Mouse (Mus musculus): ENCODE measurements around the gene Tbc1d22a. TPM values are rescaled to one million over a fixed set of nuclear protein-coding genes. Genes with fewer than 3 reads are reported as not detected.

Gene Tbc1d22a
- polyA plus RNA-seq, 1 experiment from 2014 or later, result 16.6 TPM

DNA sequence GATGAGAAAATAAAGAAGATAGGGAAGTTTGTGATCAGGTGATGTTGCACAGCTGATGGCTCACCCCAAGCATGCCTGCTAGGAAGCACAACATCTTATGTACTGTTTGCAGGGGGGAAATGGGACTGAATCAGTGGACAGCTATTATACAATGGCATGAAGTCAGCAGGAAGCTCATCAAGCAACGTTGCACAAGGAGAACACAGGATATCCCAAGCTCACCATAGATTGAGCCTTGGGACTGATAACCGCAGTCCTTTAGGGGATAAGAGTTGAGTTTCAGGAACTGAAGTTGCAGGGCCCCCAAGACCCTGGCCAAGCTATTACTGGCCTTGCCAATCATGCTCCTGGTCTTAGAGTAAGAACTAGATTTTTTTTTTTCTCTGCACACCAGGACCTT lies 141.6 kb downstream of the Tbc1d22a start:
- H3K27ac ChIP-seq (ENCODE audit: low read length), result no peak overlapping the region
- ATAC-seq (ENCODE audit: low FRiP score, low TSS enrichment), result no peak
- no peak overlapping the region for H3K4me3 ChIP-seq (ENCODE audit: low read length)
- 80% methylated on average over 2 of the region's 2 CpGs for WGBS
- H3K9ac ChIP-seq (replicated peaks; ENCODE audit: low read length), result no peak overlapping the region
- no peaks in the 10 kb centered on the region for H3K27me3 ChIP-seq (ENCODE audit: insufficient read depth, low read length)
- H3K4me1 ChIP-seq (ENCODE audit: insufficient read depth, low read length), result no peaks in the 10 kb centered on the region
- no peak overlapping the region for H3K4me2 ChIP-seq (replicated peaks; ENCODE audit: low read depth, low read length)
- H3K9me3 ChIP-seq (ENCODE audit: low read length), result no peaks in the 10 kb centered on the region
- H3K36me3 ChIP-seq (ENCODE audit: insufficient read depth, low read length), result no peaks in the 10 kb centered on the region

DNA sequence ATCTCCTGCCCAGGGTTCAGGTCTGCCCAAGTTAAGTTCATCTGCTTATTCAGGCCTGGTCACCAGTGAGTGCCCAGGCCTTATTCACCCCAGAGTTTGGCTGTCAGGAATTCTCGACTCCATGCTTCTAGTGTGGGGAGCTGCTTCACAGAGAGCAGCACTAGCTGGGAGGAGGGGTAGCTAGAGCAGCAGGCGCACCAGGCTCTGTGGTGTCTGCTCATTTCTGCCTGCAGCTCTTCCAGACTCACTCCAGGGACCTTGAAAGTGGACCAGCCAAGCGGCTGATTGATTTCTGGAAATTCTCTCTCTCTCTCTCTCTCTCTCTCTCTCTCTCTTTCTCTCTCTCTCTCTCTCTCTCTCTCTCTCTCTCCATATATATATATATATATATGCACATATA lies 146.1 kb downstream of the Tbc1d22a start:
- H3K27ac ChIP-seq (ENCODE audit: low read length), result no peak overlapping the region
- H3K9me3 ChIP-seq (ENCODE audit: low read length), result no peaks in the 10 kb centered on the region
- no peaks in the 10 kb centered on the region for H3K36me3 ChIP-seq (ENCODE audit: insufficient read depth, low read length)
- WGBS, result 67% methylated on average over 3 of the region's 3 CpGs
- no peak for ATAC-seq (ENCODE audit: low FRiP score, low TSS enrichment)
- no peaks in the 10 kb centered on the region for H3K27me3 ChIP-seq (ENCODE audit: insufficient read depth, low read length)
- no peak overlapping the region for H3K4me2 ChIP-seq (replicated peaks; ENCODE audit: low read depth, low read length)
- no peak overlapping the region for H3K9ac ChIP-seq (replicated peaks; ENCODE audit: low read length)
- no peak overlapping the region for H3K4me3 ChIP-seq (ENCODE audit: low read length)
- no peaks in the 10 kb centered on the region for H3K4me1 ChIP-seq (ENCODE audit: insufficient read depth, low read length)

DNA sequence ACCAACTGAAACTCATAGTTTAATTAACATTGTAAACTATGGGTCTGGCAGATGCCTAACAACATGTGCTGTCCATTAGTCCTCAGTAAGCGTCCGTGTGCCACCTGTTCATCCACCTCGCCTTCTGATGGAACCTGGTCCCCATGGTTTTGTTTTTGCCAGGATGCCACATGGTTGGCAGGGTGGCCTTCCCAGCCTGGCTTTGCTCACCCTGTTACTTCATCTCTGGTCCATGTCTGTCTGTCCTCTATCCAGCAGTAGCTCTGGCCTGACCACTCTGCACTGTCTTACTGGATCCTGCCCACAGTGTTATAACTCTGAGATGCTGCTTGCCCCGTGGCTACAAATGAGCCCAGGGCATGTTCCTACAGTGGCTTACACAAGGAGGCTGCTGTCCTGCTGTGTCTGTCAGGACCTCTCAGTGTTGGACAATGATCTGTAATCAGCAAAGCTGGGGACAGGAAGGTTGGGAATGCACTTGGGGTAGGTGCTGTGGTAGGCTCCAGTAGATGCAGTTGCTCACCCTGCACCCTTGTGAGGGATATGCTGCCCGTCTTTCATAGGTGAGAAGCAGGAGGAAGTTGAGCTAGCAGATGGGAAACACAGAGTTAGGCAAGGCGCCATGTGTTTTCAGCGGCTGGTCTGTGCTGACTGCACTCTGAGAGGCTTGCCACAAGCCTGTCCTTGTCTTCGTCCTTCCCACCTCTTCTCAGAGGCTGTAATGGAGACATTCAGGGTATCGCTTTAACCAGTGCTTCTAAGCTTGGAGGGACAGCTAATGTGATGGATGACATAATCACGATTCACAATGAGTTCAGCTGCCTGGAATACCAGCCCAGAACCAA lies 148.3 kb downstream of the Tbc1d22a start:
- H3K9ac ChIP-seq (replicated peaks; ENCODE audit: low read length), result no peak overlapping the region
- no peak overlapping the region for H3K4me2 ChIP-seq (replicated peaks; ENCODE audit: low read depth, low read length)
- no peaks in the 10 kb centered on the region for H3K4me1 ChIP-seq (ENCODE audit: insufficient read depth, low read length)
- H3K36me3 ChIP-seq (ENCODE audit: insufficient read depth, low read length), result no peaks in the 10 kb centered on the region
- no peaks in the 10 kb centered on the region for H3K9me3 ChIP-seq (ENCODE audit: low read length)
- H3K27ac ChIP-seq (ENCODE audit: low read length), result no peak overlapping the region
- WGBS, result 76% methylated on average over 10 of the region's 10 CpGs
- no peak overlapping the region for H3K4me3 ChIP-seq (ENCODE audit: low read length)
- H3K27me3 ChIP-seq (ENCODE audit: insufficient read depth, low read length), result no peaks in the 10 kb centered on the region
- no peak for ATAC-seq (ENCODE audit: low FRiP score, low TSS enrichment)

DNA sequence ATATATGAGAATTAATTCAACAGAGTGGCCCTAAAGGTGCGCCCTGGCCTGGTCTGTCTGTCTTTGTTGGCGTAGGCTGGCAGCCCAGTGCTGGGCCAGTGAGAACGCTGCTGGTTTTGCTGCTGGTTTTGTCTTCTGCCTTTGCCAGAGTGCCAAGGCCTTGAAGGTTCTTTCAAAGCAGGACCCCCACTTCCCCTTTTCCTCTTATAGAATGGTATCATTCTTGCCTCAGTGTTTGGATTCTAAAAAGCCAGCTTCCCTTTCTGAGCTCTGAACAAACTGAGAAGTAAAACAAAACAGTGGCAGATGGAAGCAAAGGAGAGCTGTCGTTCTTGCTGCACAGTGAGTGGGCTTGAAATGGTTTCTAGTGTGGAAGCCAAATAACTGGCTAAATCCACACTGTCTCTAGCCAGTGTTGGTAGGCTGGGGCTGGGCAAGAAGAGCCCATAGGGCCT lies 149.6 kb downstream of the Tbc1d22a start:
- H3K27ac ChIP-seq (ENCODE audit: low read length), result no peak overlapping the region
- no peaks in the 10 kb centered on the region for H3K36me3 ChIP-seq (ENCODE audit: insufficient read depth, low read length)
- no peak overlapping the region for H3K4me3 ChIP-seq (ENCODE audit: low read length)
- no peaks in the 10 kb centered on the region for H3K4me1 ChIP-seq (ENCODE audit: insufficient read depth, low read length)
- H3K4me2 ChIP-seq (replicated peaks; ENCODE audit: low read depth, low read length), result no peak overlapping the region
- WGBS, result 78% methylated on average over 4 of the region's 4 CpGs
- no peaks in the 10 kb centered on the region for H3K9me3 ChIP-seq (ENCODE audit: low read length)
- no peak overlapping the region for H3K9ac ChIP-seq (replicated peaks; ENCODE audit: low read length)
- no peak for ATAC-seq (ENCODE audit: low FRiP score, low TSS enrichment)
- no peaks in the 10 kb centered on the region for H3K27me3 ChIP-seq (ENCODE audit: insufficient read depth, low read length)

DNA sequence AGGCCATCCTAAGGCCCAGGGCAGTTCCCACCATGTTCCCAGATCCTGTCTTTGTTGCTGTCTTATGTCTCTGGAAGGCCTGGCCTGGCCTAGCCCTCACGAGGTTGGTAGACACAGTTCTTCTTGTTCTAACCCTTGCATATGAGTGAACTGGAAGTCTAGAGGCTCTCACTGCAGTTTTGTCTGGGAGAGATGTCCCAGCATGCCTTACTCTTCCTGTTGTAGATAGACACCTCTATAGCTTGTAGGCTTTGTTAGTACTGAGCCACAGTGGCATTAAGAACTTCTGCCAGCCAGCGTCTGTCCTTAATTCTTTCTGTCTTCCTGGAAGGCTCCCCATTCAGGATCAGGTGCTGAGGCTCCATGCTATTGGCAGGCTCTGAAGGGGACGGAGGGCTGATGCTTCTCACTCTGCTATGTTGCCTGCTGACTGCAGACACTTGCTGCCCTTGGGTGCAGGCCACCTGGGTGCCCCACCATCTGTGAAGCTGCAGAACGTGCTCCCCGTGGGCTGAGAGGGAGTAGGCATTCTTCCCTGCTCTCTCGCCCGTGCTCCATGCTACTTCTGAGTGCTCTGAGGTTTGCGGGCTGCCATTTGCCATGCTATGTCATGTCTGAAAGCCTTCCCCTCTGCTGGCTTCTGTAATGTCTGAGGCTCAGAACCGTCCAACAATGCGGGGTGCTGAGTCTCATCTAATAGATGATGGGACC lies 150.8 kb downstream of the Tbc1d22a start:
- H3K4me2 ChIP-seq (replicated peaks; ENCODE audit: low read depth, low read length), result no peak overlapping the region
- ATAC-seq (ENCODE audit: low FRiP score, low TSS enrichment), result no peak
- H3K27ac ChIP-seq (ENCODE audit: low read length), result no peak overlapping the region
- no peaks in the 10 kb centered on the region for H3K36me3 ChIP-seq (ENCODE audit: insufficient read depth, low read length)
- no peaks in the 10 kb centered on the region for H3K4me1 ChIP-seq (ENCODE audit: insufficient read depth, low read length)
- H3K9ac ChIP-seq (replicated peaks; ENCODE audit: low read length), result no peak overlapping the region
- no peaks in the 10 kb centered on the region for H3K9me3 ChIP-seq (ENCODE audit: low read length)
- 90% methylated on average over 10 of the region's 10 CpGs for whole genome bisulfite sequencing
- H3K27me3 ChIP-seq (ENCODE audit: insufficient read depth, low read length), result no peaks in the 10 kb centered on the region
- H3K4me3 ChIP-seq (ENCODE audit: low read length), result no peak overlapping the region

DNA sequence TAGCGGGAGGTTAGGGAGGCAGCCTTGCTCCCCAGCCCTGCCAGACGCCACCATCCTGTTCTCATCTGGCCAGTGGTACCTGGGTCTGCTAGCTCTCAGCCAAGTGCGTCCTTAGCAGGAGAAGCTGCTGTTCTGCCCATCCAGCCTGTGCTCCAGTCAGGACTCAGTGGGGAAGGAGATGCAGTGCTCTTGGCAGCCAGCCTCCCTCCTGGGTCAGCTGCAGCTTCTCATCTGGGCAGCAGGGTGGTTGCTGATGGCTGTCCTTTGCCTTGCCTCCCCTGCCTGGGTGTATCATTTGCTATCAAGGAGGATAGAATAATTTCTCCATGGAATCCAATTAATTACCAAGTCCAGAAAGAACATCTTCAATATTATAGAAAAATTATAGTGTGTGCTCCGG lies 152.5 kb downstream of the Tbc1d22a start:
- H3K27ac ChIP-seq (ENCODE audit: low read length), result no peak overlapping the region
- no peak overlapping the region for H3K9ac ChIP-seq (replicated peaks; ENCODE audit: low read length)
- no peaks in the 10 kb centered on the region for H3K27me3 ChIP-seq (ENCODE audit: insufficient read depth, low read length)
- H3K4me1 ChIP-seq (ENCODE audit: insufficient read depth, low read length), result no peaks in the 10 kb centered on the region
- no peaks in the 10 kb centered on the region for H3K9me3 ChIP-seq (ENCODE audit: low read length)
- H3K4me2 ChIP-seq (replicated peaks; ENCODE audit: low read depth, low read length), result no peak overlapping the region
- no peak for ATAC-seq (ENCODE audit: low FRiP score, low TSS enrichment)
- H3K36me3 ChIP-seq (ENCODE audit: insufficient read depth, low read length), result no peaks in the 10 kb centered on the region
- 80% methylated on average over 4 of the region's 4 CpGs for WGBS
- no peak overlapping the region for H3K4me3 ChIP-seq (ENCODE audit: low read length)

DNA sequence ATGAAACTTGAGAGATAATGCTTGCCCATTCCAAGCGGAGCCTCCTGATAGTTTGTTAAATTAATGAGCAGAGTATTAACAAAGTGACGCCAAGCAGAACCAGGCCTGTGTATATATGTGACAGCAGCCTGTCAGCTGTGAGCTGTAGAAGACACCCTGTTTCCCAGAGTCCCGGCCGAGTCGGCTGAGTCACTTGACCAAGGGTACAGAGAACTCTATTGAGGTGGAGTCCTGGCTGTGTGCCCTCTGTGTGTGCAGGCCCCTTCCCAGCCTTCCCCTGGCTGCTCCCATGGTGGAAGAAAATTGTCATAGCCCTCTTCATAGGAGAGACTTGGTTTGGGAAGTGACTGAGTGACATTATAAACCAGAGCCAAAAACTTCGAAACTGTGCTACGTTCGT lies 153.0 kb downstream of the Tbc1d22a start:
- Histone ChIP-seq H3K4me1 (ENCODE audit: insufficient read depth, low read length) (no peaks in the 10 kb centered on the region), H3K4me2 (replicated peaks; ENCODE audit: low read depth, low read length) (no peak overlapping the region), H3K4me3 (ENCODE audit: low read length) (no peak overlapping the region), H3K27ac (ENCODE audit: low read length) (no peak overlapping the region), H3K9ac (replicated peaks; ENCODE audit: low read length) (no peak overlapping the region), H3K36me3 (ENCODE audit: insufficient read depth, low read length) (no peaks in the 10 kb centered on the region), H3K9me3 (ENCODE audit: low read length) (no peaks in the 10 kb centered on the region), H3K27me3 (ENCODE audit: insufficient read depth, low read length) (no peaks in the 10 kb centered on the region)
- no peak for ATAC-seq (ENCODE audit: low FRiP score, low TSS enrichment)
- WGBS, result 66% methylated on average over 8 of the region's 8 CpGs

DNA sequence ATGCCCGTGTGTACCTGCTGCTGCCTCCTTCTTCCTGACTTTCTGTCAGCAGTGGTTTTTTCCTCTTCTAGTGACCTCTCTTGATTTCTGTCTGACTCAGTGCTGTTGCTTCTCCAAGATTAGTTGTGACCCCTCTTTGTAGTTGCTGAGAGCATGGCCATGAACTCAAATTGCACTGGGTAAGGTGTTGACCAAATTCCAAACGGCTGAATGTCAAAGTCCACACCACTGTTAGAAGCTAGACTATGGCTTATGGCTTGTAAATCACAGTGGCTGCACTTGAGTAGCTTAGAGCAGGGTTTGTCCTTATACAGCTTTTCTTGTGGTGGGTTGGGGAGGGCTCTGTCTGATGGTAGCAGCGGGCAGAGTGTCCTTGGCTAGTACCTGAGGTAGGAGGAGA lies 156.6 kb downstream of the Tbc1d22a start:
- Histone ChIP-seq H3K9ac (replicated peaks; ENCODE audit: low read length) (no peak overlapping the region), H3K4me3 (ENCODE audit: low read length) (no peak overlapping the region), H3K36me3 (ENCODE audit: insufficient read depth, low read length) (no peaks in the 10 kb centered on the region), H3K9me3 (ENCODE audit: low read length) (no peaks in the 10 kb centered on the region), H3K4me2 (replicated peaks; ENCODE audit: low read depth, low read length) (no peak overlapping the region), H3K4me1 (ENCODE audit: insufficient read depth, low read length) (no peaks in the 10 kb centered on the region), H3K27ac (ENCODE audit: low read length) (no peak overlapping the region), H3K27me3 (ENCODE audit: insufficient read depth, low read length) (no peaks in the 10 kb centered on the region)
- no peak for ATAC-seq (ENCODE audit: low FRiP score, low TSS enrichment)
- WGBS, result 70% methylated on average over 3 of the region's 3 CpGs

DNA sequence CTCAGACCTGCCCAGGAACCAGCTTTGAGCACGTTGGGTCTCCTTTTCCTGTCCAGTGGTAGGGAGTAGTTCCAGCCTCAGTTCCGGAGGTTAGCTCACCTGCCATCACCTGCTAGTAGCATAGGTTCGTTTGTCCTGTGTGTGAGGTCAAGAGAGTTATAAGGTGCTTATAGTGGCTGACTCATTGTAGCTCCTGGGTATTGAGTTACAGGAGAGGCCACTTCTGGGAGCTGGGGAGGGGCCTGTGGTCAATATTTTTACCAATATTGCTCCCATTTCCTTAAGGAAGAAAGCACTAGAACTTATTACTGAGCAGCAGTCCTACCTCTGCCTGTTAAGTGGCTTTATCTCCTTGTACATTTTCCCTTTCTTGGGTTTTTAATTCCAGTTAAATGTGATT lies 161.0 kb downstream of the Tbc1d22a start:
- H3K36me3 ChIP-seq (ENCODE audit: insufficient read depth, low read length), result no peaks in the 10 kb centered on the region
- H3K27ac ChIP-seq (ENCODE audit: low read length), result no peak overlapping the region
- WGBS, result 60% methylated on average over 3 of the region's 3 CpGs
- H3K27me3 ChIP-seq (ENCODE audit: insufficient read depth, low read length), result no peaks in the 10 kb centered on the region
- ATAC-seq (ENCODE audit: low FRiP score, low TSS enrichment), result no peak
- H3K4me1 ChIP-seq (ENCODE audit: insufficient read depth, low read length), result no peaks in the 10 kb centered on the region
- H3K9me3 ChIP-seq (ENCODE audit: low read length), result no peaks in the 10 kb centered on the region
- no peak overlapping the region for H3K9ac ChIP-seq (replicated peaks; ENCODE audit: low read length)
- no peak overlapping the region for H3K4me2 ChIP-seq (replicated peaks; ENCODE audit: low read depth, low read length)
- no peak overlapping the region for H3K4me3 ChIP-seq (ENCODE audit: low read length)

DNA sequence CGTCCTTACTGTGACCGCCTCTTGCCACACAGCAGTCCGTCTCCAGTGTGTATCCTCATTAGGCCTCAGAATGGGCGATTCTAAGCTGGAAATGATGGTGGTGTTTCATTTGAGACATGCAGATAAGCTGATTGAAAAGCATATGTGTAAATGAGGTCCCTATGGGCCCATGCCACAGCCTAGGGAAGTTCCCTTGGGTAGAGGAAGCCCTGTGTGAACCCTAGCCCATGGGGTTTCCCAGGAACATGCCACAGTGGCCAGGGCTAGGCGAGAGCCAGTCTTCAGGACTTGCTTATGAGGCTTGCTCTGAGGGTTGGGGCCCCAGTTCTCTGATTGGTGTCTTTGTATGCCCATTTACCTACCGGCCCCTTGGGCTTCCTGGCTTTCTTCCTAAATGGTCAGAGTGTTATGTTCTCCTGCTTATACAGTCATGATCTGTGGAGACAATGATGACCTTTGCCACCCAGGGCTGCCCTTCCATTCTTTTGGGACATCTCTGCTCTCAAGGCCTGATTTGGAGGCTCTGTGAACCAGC lies 161.7 kb downstream of the Tbc1d22a start:
- WGBS, result 72% methylated on average over 6 of the region's 6 CpGs
- Histone ChIP-seq H3K4me2 (replicated peaks; ENCODE audit: low read depth, low read length) (no peak overlapping the region), H3K4me1 (ENCODE audit: insufficient read depth, low read length) (no peaks in the 10 kb centered on the region), H3K36me3 (ENCODE audit: insufficient read depth, low read length) (no peaks in the 10 kb centered on the region), H3K27me3 (ENCODE audit: insufficient read depth, low read length) (no peaks in the 10 kb centered on the region), H3K4me3 (ENCODE audit: low read length) (no peak overlapping the region), H3K9ac (replicated peaks; ENCODE audit: low read length) (no peak overlapping the region), H3K9me3 (ENCODE audit: low read length) (no peaks in the 10 kb centered on the region), H3K27ac (ENCODE audit: low read length) (no peak overlapping the region)
- ATAC-seq (ENCODE audit: low FRiP score, low TSS enrichment), result no peak

All from kidney, embryonic 16.5 days (tissue).